Mouse (Mus musculus) T-cell, adult 2 months (primary cell): ENCODE measurements around the gene Olfr951.

Experiments
- DNase-seq: peaks from one replicate; pipeline ENCODE4 v3.0.0; 2022; ENCODE audit warnings: low spot score

Olfr951 gene

DNA sequence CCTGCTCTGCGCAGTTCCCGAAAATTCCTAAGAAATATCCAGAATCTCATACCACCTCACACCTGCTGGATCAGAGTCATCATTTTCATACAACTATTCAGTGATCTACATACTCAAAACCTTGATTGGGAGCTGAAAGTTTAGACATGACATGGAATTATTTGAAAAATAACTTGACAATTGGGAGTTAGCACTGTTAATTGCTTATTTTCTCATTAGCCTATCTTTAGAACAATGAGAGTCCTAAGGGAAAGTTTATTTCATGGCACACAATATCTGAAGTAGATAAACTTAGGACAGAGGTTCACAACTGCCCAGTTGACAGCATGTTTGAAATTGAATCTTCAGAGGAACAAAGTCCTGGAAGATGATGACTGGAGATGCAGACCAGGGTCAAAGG is at the start of gene Olfr951:
Olfr951 (plus strand) TSS at position 301 of the 400 bp plus-strand sequence.
- no peak for DNase-seq

DNA sequence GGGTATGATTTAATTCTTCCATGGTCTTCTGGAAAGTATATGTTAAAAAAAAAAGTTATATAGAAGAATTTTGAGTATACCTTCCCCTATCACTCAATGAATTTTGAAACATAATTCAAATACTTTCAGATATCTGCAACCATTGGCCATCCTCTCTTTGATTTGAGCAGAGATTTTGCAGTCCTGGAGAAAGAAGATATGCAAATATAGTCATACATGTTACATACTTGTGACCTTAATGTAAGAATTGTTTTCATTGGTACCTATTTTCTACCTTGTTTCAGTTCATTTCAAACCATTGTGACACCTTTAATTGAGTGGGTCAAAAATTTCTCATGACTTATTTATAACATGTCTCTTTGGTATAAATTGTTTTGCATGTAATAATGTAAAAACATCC is 39.8 kb downstream of the Olfr951 start, which contains the start of gene Olfr952:
Olfr952 (minus strand) TSS at position 101 of the 400 bp plus-strand sequence.
- no peak for DNase-seq
